Mouse (Mus musculus): ENCODE results near the gene Chchd3. TPM values are rescaled to one million over a fixed set of nuclear protein-coding genes. Genes with fewer than 3 reads are reported as not detected.

Chchd3 gene
- total RNA-seq, 2 experiments from 2014 or later = 444 to 466 TPM

Other genes starting within 250 kb of the Chchd3 start
- 10 to 100 TPM; 41.7 to 41.8 TPM for gene Exoc4, start 188.8 kb upstream of the Chchd3 start, total RNA-seq (2021)